Mouse (Mus musculus): ENCODE results near the gene Ror1.

- TF ChIP-seq CTCF (IDR thresholded peaks at IDR 0.05; ENCODE audit: insufficient read depth, low read depth, low read length) (no peak), POLR2A (IDR thresholded peaks at IDR 0.05; ENCODE audit: insufficient read depth, low read depth, low read length) (no peak)
These were observed 82.7 kb downstream of the Ror1 start for GRCm38 (mm10) chr4:100178316-100178715.

All from olfactory bulb, adult 2 months (tissue).